Mouse (Mus musculus) forebrain, embryonic 15.5 days (tissue): ENCODE results near the gene Dcaf1. TPM values are rescaled to one million over a fixed set of nuclear protein-coding genes. Genes with fewer than 3 reads are reported as not detected.

Experiments used
- ATAC-seq: fragments of 200-750 bp; cut with Nextera tagmentation; replicated peaks from 2 replicates; pipeline ENCODE4 v1.8.0; 2017; ENCODE audit warnings: mild to moderate bottlenecking, moderate TSS enrichment, moderate library complexity
- H3K27ac ChIP-seq: fragments of 300-500 bp; sonication (generic); replicated peaks from 2 replicates; pipeline ENCODE4 v1.5.1; 2015; ENCODE audit warnings: mild to moderate bottlenecking, inconsistent platforms
- H3K27me3 ChIP-seq: fragments of 300-500 bp; sonication (generic); 2 replicates; pipeline ENCODE4 v1.6.1; 2015; ENCODE audit warnings: inconsistent platforms
- H3K36me3 ChIP-seq: fragments of 300-500 bp; sonication (generic); 2 replicates; pipeline ENCODE4 v1.6.1; 2015; ENCODE audit warnings: mild to moderate bottlenecking, inconsistent platforms
- H3K4me1 ChIP-seq: fragments of 300-500 bp; sonication (generic); 2 replicates; pipeline ENCODE4 v1.6.1; 2015; ENCODE audit warnings: inconsistent platforms
- H3K4me2 ChIP-seq: fragments of 300-500 bp; sonication (generic); replicated peaks from 2 replicates; pipeline ENCODE4 v1.6.1; 2015; ENCODE audit warnings: mild to moderate bottlenecking, inconsistent platforms
- H3K4me3 ChIP-seq: fragments of 300-500 bp; sonication (generic); 2 replicates; pipeline ENCODE4 v1.5.1; 2015; ENCODE audit warnings: mild to moderate bottlenecking, inconsistent platforms
- H3K9ac ChIP-seq: fragments of 300-500 bp; sonication (generic); replicated peaks from 2 replicates; pipeline ENCODE4 v1.6.1; 2015; ENCODE audit warnings: mild to moderate bottlenecking, inconsistent platforms
- H3K9me3 ChIP-seq: fragments of 300-500 bp; sonication (generic); 2 replicates; pipeline ENCODE4 v1.6.1; 2016; ENCODE audit warnings: inconsistent platforms
- WGBS: fragments of 180-500 bp; shearing (Covaris S2); methylation state at CpG from one replicate; pipeline ENCODE4 v1.1.7; 2015; ENCODE audit warnings: mixed read lengths; 5-methylcytosine and 5-hydroxymethylcytosine counted together
- polyA plus RNA-seq: library from polyadenylated mRNA; unstranded; fragments of >200 nt; fragmentation: Nextera tagmentation; extraction: Ambion mirVana; gene quantifications from 2 replicates; pipeline ENCODE4 v1.2.1, GENCODE M21; 2015

Gene Dcaf1
- polyA plus RNA-seq, 1 experiment from 2014 or later: 18.5 TPM

DNA sequence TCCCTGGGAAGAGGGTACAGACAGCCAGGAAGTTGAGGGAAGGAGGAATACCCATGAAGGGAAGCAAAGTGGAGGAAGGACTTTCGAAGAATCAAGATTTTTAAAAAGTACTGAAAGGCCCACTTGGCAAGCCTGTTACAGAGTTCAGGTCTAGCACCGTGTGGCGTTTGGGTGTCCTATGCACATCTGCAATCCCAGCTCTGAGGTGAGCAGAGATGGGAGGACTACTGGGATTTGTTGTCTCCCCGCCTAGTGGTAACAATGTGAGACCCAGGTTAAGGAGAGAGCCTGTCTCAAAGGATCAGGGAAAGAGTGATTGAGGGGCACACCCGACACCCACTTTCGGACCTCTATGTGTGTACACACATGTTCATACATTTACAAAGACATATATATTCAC, 93.2 kb downstream of the Dcaf1 start:
- H3K27ac ChIP-seq: no peak overlapping the region
- H3K4me3 ChIP-seq: no peak overlapping the region
- 91% methylated on average over 6 of the region's 6 CpGs for WGBS
- no peaks in the 10 kb centered on the region for H3K9me3 ChIP-seq
- no peaks in the 10 kb centered on the region for H3K27me3 ChIP-seq
- H3K36me3 ChIP-seq: peaks cover 16% of the 10 kb centered on the region
- no peak overlapping the region for H3K9ac ChIP-seq
- H3K4me1 ChIP-seq: no peaks in the 10 kb centered on the region
- H3K4me2 ChIP-seq: no peak overlapping the region
- ATAC-seq: no peak

Other genes with a start within 250 kb of the Dcaf1 start
- gene Iqcf6, start 195.3 kb upstream of the Dcaf1 start, polyA plus RNA-seq: not detected in 2 replicates
- gene Grm2, start 165.8 kb upstream of the Dcaf1 start, polyA plus RNA-seq: 9.2 and 9.7 TPM in 2 replicates
- 49.0 and 49.3 TPM in 2 replicates for gene Tex264, start 135.9 kb upstream of the Dcaf1 start, polyA plus RNA-seq
- gene Rad54l2, start 32.7 kb upstream of the Dcaf1 start, polyA plus RNA-seq: 8.0 and 8.3 TPM in 2 replicates
- gene Rbm15b, start 65.6 kb downstream of the Dcaf1 start, polyA plus RNA-seq: 17.3 and 19.9 TPM in 2 replicates
- 189 and 204 TPM in 2 replicates for gene Manf, start 70.1 kb downstream of the Dcaf1 start, polyA plus RNA-seq